In the genomic region with DNA sequence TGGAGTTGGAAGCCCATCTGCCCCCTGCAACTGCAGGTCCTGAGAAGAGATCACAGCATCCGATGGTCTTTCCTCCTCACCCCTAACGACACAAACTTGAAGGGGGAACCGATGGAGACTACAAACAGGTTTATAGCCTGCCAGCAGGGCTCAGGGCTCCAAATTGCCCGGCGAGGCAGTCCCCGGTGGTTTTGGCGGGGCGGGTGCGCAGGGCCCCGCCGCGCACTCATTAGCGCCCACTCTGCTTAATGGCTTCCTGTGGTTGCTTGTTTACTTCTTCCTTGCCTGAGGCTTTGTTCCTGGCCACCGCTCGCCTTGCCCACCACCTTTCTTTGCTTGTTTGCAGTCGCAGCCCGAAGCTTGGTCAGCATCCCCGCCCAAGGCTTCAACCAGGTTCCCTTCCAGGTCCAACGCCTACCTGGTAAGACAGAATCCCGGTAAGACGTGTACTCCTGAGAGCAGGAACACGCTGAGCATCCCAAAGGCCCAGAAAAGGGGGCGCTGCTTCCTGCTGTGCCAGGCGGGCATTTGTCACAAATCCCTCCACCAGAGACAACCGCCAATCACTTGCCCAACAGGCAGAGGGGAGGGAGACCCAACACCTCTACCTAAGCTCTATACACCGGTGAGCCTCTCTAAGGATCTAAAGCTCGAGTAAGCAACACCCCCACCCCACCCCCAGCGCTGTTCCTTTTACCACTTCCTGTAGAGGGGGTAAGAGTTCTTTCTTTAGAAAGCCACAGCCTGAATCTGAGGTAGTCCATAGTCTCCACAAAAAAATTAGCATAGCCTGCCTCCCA, we compare ENCODE assay signal across 8 mouse cellular contexts. TPM values are rescaled to one million over a fixed set of nuclear protein-coding genes. Genes with fewer than 3 reads are reported as not detected.
DNase-seq lines count a peak whose midpoint lies in the region; ATAC-seq and TF ChIP-seq lines count a peak whose summit lies in the region.

No protein-coding gene starts in this region.

- no peaks in the 10 kb centered on the region for H3K36me3 ChIP-seq in intestine, embryonic 14.5 days (ENCODE audit: control insufficient read depth, insufficient read depth, low read length)
- H3K36me3 ChIP-seq in intestine, postnatal 0 days (ENCODE audit: control insufficient read depth, insufficient read depth) = no peaks in the 10 kb centered on the region
- H3K36me3 ChIP-seq in hindbrain, embryonic 14.5 days (replicated peaks; ENCODE audit: control insufficient read depth, insufficient read depth) = no peaks in the 10 kb centered on the region
- H3K36me3 ChIP-seq in neural tube, embryonic 12.5 days = no peaks in the 10 kb centered on the region

- DNase-seq in intestine, embryonic 14.5 days (ENCODE audit: low spot score) = no peak
- no peak for DNase-seq in hindbrain, embryonic 14.5 days (ENCODE audit: low spot score)
- DNase-seq in ovary, adult 18-20 months (ENCODE audit: low spot score) = no peak
- DNase-seq in c-Kit-positive CD71-positive TER-119-positive erythroid progenitor cells, embryonic 14.5 days (ENCODE audit: low spot score) = no peak
- DNase-seq in frontal cortex, postnatal 36 days (ENCODE audit: low spot score in 2 of 2) = no peak

- 0 out of 2 replicates have a peak overlapping the region, but pooled peaks have one; percentile 2 for H3K4me2 ChIP-seq in intestine, embryonic 14.5 days (ENCODE audit: low read length)
- no peak overlapping the region for H3K4me2 ChIP-seq in intestine, postnatal 0 days (replicated peaks; ENCODE audit: low read depth)
- H3K4me2 ChIP-seq in hindbrain, embryonic 14.5 days (replicated peaks) = peak overlapping the region; percentile 48
- peak overlapping the region; percentile 48 for H3K4me2 ChIP-seq in neural tube, embryonic 12.5 days (replicated peaks)

- H3K4me1 ChIP-seq in intestine, embryonic 14.5 days (replicated peaks; ENCODE audit: control insufficient read depth, insufficient read depth, low read length) = no peaks in the 10 kb centered on the region
- H3K4me1 ChIP-seq in intestine, postnatal 0 days (replicated peaks; ENCODE audit: control insufficient read depth, insufficient read depth, low read length) = no peaks in the 10 kb centered on the region
- H3K4me1 ChIP-seq in hindbrain, embryonic 14.5 days (replicated peaks; ENCODE audit: control insufficient read depth, insufficient read depth, low read length) = peaks cover 8% of the 10 kb centered on the region; the same call in 1 of the 2 replicates
- peaks cover 8% of the 10 kb centered on the region for H3K4me1 ChIP-seq in neural tube, embryonic 12.5 days

- no peak overlapping the region for H3K27ac ChIP-seq in intestine, embryonic 14.5 days (ENCODE audit: low read depth)
- no peak overlapping the region for H3K27ac ChIP-seq in intestine, postnatal 0 days (ENCODE audit: low read depth, low read length)
- no peak overlapping the region for H3K27ac ChIP-seq in hindbrain, embryonic 14.5 days
- no peak overlapping the region for H3K27ac ChIP-seq in neural tube, embryonic 12.5 days

- 1% methylated on average over 28 of the region's 28 CpGs for WGBS in intestine, embryonic 14.5 days
- WGBS in intestine, postnatal 0 days = 4% methylated on average over 28 of the region's 28 CpGs
- 2% methylated on average over 28 of the region's 28 CpGs for WGBS in hindbrain, embryonic 14.5 days
- WGBS in neural tube, embryonic 12.5 days = 1% methylated on average over 28 of the region's 28 CpGs

- H3K9me3 ChIP-seq in intestine, embryonic 14.5 days (ENCODE audit: control insufficient read depth, low read length) = no peaks in the 10 kb centered on the region
- H3K9me3 ChIP-seq in intestine, postnatal 0 days (ENCODE audit: control insufficient read depth) = no peaks in the 10 kb centered on the region
- H3K9me3 ChIP-seq in hindbrain, embryonic 14.5 days (ENCODE audit: control insufficient read depth, low read length) = no peaks in the 10 kb centered on the region
- H3K9me3 ChIP-seq in neural tube, embryonic 12.5 days = no peaks in the 10 kb centered on the region

- no peak for ATAC-seq in intestine, embryonic 14.5 days (replicated peaks; ENCODE audit: low FRiP score, low TSS enrichment, low read depth)
- no peak for ATAC-seq in intestine, postnatal 0 days
- peak; percentile 86 for ATAC-seq in activated CD4-positive, CD25-positive, alpha-beta regulatory T cell, adult 4 months
- no peak for ATAC-seq in hindbrain, embryonic 14.5 days (ENCODE audit: low FRiP score)
- ATAC-seq in neural tube, embryonic 12.5 days (ENCODE audit: low FRiP score, low read depth) = no peak

- 0 out of 2 replicates have a peak overlapping the region, but pooled peaks have one; percentile 9 for H3K4me3 ChIP-seq in intestine, embryonic 14.5 days (ENCODE audit: low read depth, low read length)
- no peak overlapping the region for H3K4me3 ChIP-seq in intestine, postnatal 0 days (ENCODE audit: low read depth, low read length)
- peak overlapping the region; percentile 31 for H3K4me3 ChIP-seq in hindbrain, embryonic 14.5 days (replicated peaks; ENCODE audit: low read length)
- peak overlapping the region; percentile 26 for H3K4me3 ChIP-seq in neural tube, embryonic 12.5 days

- no peak overlapping the region for H3K9ac ChIP-seq in intestine, embryonic 14.5 days (ENCODE audit: low read length)
- no peak overlapping the region for H3K9ac ChIP-seq in intestine, postnatal 0 days (ENCODE audit: low read depth, low read length)
- peak overlapping the region; percentile 46 for H3K9ac ChIP-seq in hindbrain, embryonic 14.5 days
- no peak overlapping the region for H3K9ac ChIP-seq in neural tube, embryonic 12.5 days

- no peak for TF ChIP-seq CTCF in intestine, postnatal 0 days (IDR thresholded peaks at IDR 0.05; ENCODE audit: low read depth)

- H3K27me3 ChIP-seq in intestine, embryonic 14.5 days (replicated peaks; ENCODE audit: control insufficient read depth, insufficient read depth, low read length) = peaks cover 40% of the 10 kb centered on the region
- peaks cover 28% of the 10 kb centered on the region for H3K27me3 ChIP-seq in intestine, postnatal 0 days (replicated peaks; ENCODE audit: control insufficient read depth, insufficient read depth, low read length)
- peaks cover 45% of the 10 kb centered on the region for H3K27me3 ChIP-seq in hindbrain, embryonic 14.5 days (ENCODE audit: control insufficient read depth, insufficient read depth, low read length)
- H3K27me3 ChIP-seq in neural tube, embryonic 12.5 days (replicated peaks) = peaks cover 47% of the 10 kb centered on the region

RNA-seq across cellular contexts. Expression of a gene that starts 33.4 kb away (rescaled TPM):
- polyA plus RNA-seq in intestine, embryonic 14.5 days (2014; fragmentation: Nextera tagmentation; extraction: Ambion mirVana) = 0.35 TPM in 1 of 2 replicates, not detected in the other
- 0.10 TPM in 1 of 2 replicates, not detected in the other for polyA plus RNA-seq in intestine, postnatal 0 days (2015; fragmentation: Nextera tagmentation; extraction: Ambion mirVana)
- under 1 TPM in 1 of 2 experiments, not detected in 1; 0.63 TPM for polyA plus RNA-seq in activated CD4-positive, CD25-positive, alpha-beta regulatory T cell, adult 4 months (2017; shearing (Covaris generic))
- 0.31 and 0.53 TPM in 2 replicates for polyA plus RNA-seq in hindbrain, embryonic 14.5 days (2014; fragmentation: Nextera tagmentation; extraction: Ambion mirVana)
- 0.41 and 0.44 TPM in 2 replicates for polyA plus RNA-seq in neural tube, embryonic 12.5 days (2016; fragmentation: Nextera tagmentation; extraction: Ambion mirVana)

RNA-seq across cellular contexts. Expression of a gene that starts 45.0 kb away (rescaled TPM):
- 0.47 and 0.54 TPM in 2 replicates for polyA plus RNA-seq in intestine, embryonic 14.5 days (2014; fragmentation: Nextera tagmentation; extraction: Ambion mirVana)
- 0.12 TPM in 1 of 2 replicates, not detected in the other for polyA plus RNA-seq in intestine, postnatal 0 days (2015; fragmentation: Nextera tagmentation; extraction: Ambion mirVana)
- polyA plus RNA-seq in activated CD4-positive, CD25-positive, alpha-beta regulatory T cell, adult 4 months (2017; shearing (Covaris generic)) = not detected
- polyA plus RNA-seq in hindbrain, embryonic 14.5 days (2014; fragmentation: Nextera tagmentation; extraction: Ambion mirVana) = 0.22 and 0.27 TPM in 2 replicates
- 1.3 and 2.0 TPM in 2 replicates for polyA plus RNA-seq in neural tube, embryonic 12.5 days (2016; fragmentation: Nextera tagmentation; extraction: Ambion mirVana)

RNA-seq across cellular contexts. Expression of a gene that starts 51.9 kb away (rescaled TPM):
- polyA plus RNA-seq in intestine, embryonic 14.5 days (2014; fragmentation: Nextera tagmentation; extraction: Ambion mirVana) = 0.32 and 0.65 TPM in 2 replicates
- polyA plus RNA-seq in intestine, postnatal 0 days (2015; fragmentation: Nextera tagmentation; extraction: Ambion mirVana) = 0.35 and 0.39 TPM in 2 replicates
- under 1 TPM in 1 of 2 experiments, not detected in 1; 0.13 TPM for polyA plus RNA-seq in activated CD4-positive, CD25-positive, alpha-beta regulatory T cell, adult 4 months (2017; shearing (Covaris generic))
- 20.9 and 22.7 TPM in 2 replicates for polyA plus RNA-seq in hindbrain, embryonic 14.5 days (2014; fragmentation: Nextera tagmentation; extraction: Ambion mirVana)
- polyA plus RNA-seq in neural tube, embryonic 12.5 days (2016; fragmentation: Nextera tagmentation; extraction: Ambion mirVana) = 4.0 and 5.2 TPM in 2 replicates
